Mouse (Mus musculus) spleen, adult 18-20 months (tissue): Measurements from ENCODE around the gene Pop5.

Experiments
- DNase-seq, 2 experiments: peaks; one replicate each; pipeline ENCODE4 v3.0.0; 2022; ENCODE audit warnings: mixed read lengths in 2 of 2

Pop5 gene

DNA sequence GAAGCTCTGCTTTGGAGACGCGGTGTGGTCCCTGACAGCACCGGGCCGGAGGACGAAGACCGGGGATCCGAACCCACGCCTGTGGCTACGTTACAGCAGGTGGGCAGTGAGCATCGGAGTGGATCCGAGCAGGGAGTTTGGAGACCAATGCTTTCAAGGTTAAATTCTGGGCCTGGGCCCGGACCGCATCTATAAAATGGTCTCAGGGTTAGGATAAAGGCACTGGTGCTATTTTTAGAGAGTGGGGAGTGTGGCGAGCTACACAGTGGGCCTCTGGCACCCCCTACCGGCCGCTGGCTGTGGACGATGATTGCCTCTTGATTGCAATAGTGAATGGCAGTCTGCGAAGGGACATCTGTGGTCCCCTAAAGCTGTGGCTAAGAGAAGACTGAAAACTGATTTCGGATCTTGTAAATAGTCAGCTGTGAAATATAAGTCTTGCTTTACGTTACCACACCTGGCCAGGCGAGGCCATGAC, at the start of gene Pop5:
Gene Pop5 (plus strand): TSS at position 51 of the 478 bp plus-strand sequence.
- peak; percentile 69 to 91 for DNase-seq

DNA sequence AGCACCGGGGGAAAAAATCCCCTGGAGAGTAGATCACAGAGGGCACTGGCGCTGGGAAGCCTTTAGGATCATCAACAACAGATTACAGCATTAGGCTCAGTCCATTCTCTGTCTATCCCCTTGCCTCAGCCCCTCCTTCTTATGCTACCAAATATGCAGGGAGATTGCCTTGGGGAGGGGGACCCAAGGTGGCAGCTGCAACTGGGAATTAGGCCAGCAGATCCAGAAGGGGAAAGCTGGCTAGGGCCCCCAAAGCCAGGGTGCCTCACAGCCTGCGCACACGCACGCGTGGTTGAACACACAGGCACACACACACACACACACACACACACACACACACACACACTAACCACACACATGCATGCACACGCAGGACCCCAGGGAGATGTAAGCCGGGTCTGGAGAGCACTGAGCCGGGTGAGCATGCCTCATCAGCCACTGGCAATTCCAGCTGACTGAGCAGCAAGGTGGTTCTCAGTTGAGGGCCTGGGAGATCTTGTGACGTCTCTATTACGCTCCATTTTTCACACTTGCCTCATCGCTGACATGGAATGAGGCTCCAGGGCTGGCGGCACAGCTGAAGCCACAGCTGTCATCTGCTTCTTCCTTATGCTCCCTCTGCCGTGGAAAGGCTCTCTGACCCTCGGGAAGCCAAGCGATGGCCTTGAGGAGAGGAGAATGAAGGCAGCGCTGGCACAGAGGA, 49.1 kb upstream of the Pop5 start:
- no peak for DNase-seq

DNA sequence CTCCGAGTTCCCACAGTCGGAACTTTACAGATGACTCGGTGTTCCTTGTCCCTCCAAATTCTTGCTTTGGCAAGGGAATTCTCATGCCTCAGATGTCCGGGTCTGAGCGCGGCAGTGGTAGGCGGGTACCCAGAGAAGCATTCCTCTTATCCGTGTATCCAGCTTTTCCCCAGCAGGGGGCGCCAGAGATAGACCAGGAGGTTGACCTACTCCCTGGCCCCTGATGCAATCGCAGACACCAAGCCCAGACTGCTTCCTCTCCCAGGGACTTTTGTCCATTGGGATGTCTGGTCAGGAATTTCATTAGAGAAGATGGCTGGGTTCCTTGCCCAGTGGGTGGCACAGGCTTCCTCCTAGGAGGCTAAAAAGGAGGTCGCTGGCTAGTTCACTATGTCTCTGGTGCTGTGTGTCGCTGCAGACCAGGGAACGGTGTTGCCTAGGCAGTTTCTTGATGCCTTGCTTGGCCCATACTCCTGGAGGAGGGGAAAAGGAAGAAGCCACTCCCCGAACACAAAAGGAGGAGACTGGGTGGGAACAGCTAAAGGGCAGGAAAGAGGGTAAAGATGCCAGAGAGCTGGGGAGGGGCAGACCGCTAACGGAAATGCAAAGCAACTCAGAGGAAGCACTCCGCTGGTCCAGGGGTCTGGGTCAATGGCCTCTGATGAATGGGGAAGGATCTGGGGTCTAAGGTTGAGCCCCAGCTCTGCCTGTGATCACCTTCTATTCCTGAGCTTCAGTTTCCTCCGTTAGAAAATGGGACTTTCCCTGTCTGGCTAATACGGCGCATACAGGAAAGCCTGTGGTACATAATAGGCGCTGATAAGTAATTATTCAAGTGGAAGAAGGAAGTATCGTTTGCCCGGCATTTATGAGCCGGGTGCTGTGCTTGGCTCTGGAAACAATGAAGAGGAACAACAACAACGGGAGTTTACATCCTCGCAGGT, 48.2 kb upstream of the Pop5 start:
- DNase-seq, result peak; percentile 73 to 91

DNA sequence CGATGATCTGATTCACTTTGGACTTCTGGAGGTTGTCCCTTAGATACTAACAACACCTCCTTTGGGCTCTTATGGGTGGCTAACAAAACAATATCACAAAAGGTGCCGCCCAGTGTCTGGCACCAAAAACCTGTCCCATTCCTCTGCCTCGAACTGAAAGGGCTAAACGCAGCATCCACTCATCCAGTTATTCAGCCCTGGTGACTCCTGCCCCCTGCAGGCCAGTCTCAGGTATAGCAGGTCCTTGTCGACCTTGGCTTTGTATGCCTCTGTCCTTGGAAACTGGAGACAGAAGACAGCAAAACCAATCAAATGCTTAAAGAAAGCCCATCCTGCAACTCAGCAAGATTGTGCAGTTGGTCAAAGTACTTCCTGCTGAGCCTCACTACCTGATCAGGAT, 46.8 kb upstream of the Pop5 start:
- peak; percentile 25 to 53 for DNase-seq

DNA sequence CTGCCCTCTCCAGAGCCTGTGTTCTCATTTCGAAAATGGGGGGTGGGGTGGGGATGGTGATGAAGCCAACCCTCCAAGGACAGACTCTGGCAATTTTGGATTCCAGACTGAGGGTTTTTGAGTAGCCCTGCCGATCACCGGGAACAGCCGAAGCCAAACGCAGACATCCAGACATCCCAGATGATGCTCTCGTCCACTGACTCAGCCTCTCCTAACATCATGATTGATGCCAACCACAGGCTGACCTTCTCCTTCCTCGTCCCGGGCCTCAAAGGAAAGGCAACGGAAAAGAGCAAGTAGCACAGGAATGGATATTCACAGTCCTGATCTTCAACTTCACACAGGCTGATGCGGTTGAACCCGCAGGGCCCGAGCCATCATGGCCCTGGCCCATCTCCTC, 45.6 kb upstream of the Pop5 start:
- DNase-seq, result no peak

DNA sequence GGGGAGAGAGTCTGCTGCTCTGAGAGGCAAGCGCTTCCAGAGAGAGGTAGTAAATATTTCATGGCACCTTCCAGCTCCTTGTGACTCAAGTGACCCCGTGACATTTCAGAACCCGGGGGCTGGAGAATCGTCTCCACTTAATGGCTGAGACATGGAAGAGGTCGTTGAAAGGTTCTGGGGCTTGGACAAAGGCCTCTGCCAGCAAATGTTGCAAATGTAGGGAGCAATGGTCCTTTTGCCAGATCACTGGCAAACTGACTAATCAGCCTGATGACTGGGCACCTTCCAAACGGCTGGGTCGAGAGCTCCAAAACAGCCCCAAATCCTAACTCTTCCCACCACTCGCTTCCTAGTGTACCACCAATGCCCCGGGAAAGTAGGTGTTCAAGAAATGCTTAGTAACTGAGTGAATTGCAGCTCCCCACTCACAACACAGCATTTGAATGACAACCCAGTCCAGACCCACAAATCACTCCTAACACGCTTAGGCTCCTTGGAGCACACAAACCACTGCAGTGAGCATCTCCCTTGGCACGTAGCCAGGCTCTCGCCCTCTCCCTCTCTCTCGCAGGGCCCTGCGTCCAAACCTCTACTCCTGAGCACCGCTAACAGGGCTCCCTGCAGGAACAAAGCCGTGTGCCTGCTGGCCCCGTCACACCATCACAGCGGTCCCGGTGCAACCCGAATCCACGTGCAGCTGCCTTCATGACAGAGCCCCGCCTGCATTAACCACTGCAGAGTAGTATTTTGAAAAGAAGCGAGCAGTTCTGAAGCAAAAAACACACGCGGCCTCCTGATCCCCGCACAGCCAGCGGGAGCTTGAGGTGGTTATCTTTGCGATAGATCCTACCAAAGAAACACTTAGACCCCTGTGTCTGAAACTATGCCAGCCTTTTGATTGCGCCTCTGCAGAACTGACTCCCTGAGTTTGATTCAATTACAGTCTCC, 43.5 kb upstream of the Pop5 start:
- no peak for DNase-seq

DNA sequence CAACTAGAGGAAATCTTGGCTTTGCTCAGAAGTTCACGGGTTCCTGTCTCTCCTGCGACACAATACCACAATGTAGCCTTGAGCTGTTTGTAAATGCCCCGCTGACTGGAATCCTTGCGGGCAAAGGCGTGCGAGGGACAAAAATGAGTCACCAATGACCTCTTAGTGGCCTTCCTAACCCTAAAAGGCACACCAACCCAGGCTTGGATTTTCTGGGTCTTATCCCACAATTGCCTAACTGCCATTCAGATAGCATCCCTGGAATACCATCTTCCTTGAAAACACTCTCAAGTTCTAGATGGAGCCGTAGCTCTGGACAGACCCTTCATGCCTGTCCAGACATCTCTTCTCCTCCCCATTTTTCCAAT, 42.8 kb upstream of the Pop5 start:
- no peak for DNase-seq

DNA sequence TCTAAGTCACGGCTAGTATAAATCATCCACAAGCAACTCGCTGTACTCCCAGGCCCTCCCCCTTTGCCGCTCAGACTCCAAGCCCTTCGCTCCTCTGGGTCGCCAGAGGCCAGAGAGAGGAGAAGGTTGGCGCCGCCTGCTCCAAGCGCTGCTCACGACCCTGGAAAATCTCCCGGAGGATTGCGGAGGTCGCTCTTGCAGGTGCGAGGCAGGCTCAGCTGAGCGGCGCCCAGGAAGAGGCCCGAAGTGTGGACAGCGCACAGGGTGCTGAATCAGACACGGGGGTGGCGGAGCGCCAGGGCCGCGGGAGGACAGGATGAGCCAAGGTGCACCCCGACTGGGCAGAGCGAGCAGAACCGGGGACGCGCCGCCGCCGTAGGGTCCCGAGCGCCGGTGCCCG, 42.4 kb upstream of the Pop5 start:
- peak; percentile 32 to 54 for DNase-seq

DNA sequence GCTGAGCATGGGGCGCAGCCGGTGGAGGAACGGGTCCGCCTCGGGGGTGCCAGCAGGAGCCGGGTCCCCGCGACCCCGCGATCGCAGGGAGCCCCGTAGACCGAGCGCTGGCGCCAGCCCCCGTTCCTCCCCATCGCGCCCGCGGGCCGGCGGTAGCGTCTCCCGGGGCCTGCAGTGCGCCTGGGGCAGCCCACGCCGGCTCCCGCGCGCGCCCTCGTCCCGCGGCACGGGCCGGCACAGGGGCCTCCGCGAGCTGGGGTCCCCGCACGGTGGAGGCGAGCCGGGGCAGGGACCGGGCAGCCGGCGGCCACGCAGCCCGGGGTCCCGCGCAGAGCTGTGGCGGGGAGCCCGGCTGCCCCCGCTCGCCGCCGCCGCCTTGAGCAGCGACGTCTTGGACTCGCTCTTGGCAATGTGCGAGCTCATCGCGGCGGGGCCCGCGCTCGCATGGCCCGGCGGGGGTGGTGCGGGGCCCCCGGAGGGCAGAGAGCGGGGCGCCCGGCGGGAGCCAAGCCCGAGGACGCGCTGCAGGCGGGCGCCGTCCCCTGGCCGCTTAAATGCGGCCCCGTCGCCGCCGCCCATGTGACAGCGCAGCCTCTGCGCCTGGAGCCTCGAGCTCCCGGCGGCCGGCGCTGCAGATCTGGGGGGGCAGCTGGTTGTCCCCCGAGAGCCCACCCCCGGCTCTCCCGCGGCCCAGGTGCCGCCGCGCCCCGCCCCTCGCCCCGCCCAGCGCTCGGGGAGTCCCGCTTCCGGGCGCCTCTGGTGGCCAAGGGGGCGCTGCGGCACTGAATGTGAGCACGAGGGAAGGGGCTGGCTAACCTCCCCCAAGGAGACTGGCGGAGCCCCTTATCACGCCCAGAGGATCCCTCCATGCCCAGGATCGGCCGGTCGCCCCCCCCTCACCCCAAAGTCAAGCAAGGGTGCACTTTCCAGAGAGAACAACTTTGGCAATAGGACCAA, 41.7 kb upstream of the Pop5 start, which contains the start of gene Cabp1:
Gene Cabp1 (minus strand): TSS at position 713 of the 957 bp plus-strand sequence.
- peak; percentile 28 to 70 for DNase-seq

DNA sequence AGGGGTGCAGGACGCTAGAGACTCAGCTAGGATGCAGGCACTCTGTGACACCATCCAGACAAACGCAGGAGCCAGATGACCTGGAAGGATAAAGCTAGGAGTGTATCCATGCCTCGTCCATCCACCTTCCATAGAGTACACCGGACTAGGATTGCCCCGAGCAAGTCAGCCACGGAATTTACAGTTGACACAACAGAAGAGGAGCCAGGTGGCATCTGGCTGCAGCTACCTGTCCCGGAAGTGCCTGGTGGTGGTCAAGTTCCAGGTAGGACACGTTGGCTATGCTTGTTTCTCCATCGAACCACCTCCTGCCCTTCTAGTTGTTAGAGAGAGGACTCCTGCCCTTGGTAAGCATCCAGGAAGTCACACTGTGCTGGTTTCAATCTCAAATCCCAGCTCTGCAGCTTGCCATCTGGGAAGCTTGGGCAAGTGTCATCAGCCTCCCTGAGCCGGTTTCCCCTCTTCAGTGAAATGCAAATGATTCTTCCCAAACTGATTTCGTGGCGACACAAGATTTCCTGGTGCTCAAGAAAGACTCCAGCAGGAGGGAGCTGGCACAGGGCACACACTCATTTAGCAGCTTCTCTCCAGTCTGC, 40.9 kb upstream of the Pop5 start:
- no peak for DNase-seq

DNA sequence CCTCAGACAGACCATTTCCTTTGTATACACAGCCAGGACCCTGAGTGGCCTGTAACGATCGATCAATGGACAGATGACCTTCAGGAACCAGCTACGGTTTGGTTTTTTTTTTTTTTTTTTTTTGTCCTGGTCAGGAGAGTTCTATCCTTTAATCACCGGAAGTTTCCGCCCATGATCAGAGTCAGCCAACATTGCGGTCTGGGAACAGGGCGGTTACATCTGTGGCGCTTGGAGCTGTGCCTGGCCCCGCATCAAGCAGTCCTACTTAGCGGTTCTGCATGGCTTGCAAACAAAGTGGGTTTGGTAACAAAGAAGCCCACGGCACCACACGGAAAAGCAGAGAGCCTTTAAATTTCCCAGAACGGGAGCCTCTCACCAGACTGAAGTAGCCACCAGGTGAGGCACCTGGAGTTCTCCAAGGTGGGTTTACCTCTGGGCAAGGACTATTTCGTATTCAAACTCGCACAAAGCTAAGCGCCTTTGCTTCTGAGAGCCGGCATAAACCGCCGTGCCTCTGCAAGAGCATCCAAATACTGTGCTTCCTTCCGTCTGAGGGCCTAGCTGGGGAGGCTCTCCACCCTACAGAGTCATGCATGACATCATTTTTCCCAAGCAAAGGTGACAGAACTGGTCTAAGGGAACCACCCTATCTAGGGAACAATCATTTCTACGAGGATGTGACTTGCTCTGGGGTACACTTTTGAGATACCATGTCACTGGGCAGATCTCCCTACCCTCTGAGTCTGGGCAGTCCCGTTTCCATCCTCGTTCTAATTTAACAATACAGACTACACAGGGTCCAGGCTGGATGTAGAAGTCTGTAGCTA, 31.7 kb upstream of the Pop5 start:
- no peak for DNase-seq

DNA sequence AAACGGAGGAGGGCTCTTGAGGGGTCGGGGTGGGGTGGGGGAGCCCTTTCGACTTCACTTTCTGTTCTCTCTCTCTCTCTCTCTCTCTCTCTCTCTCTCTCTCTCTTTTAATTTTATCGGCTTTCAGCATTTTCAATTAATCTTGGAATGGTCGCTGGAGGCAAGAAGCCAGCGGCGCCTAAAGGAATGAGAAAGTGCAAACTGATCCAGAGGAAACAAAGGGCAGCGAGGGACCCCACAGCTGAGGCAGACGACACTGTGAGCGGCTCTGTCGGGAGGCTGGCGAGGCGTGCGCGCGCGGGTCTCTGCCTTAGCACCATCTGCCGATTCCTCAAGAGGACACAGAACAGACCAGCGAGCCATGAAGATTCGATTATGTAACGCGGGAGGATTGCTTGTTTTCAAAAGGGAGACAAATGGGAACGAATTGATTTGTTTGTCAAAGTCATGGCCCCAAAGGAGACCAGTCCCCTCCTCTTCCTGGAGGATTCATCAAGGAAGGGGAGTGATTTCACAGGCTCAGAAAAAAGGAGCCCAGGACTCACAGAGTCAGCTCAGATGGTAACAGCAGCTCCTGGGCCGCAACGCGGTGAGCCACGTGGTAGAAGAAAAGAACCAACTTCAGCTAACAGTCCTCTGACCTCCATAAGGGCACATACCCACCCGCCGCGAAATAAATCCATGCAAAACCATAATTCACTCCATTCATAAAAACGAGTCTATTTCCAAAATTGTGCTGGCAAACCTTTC, 30.9 kb upstream of the Pop5 start:
- peak in 1 of 2 experiments; percentile 32 for DNase-seq

DNA sequence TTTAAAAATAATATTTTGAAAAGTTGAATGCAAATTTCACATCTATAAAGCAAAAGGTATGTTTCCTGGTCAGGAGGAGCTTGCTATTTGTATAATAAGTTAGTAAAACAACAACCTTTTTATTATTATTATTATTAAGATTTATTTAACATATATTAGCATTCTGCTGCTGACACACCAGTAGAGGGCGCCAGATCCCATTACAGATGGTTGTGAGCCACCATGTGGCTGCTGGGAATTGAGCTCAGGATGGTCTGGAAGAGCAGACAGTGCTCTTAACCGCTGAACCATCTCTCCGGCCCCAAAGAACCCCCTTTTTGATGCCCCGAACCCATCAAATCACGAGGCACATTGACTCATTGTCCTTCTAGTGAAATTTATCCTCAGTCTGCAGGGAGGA, 28.4 kb upstream of the Pop5 start:
- no peak for DNase-seq

DNA sequence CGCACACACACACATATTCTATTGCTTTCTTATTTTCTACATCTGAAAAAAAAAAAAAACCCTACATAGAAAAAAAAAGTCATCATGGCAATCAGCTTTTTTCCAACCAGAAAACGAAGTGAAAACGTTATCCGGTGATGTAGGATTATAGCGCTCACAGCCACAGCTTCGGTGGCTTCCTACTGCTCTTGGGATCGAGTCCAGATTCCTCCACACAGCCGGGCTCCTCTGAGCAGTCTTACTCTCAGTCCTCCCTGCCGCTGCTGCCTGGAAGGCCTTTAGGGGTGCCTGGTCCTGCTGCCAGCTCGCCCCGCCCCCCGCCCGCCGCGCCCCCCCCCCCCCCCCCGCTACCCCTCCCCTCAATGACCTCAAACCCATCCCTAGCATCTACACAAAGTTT, 27.7 kb upstream of the Pop5 start:
- DNase-seq, result no peak

DNA sequence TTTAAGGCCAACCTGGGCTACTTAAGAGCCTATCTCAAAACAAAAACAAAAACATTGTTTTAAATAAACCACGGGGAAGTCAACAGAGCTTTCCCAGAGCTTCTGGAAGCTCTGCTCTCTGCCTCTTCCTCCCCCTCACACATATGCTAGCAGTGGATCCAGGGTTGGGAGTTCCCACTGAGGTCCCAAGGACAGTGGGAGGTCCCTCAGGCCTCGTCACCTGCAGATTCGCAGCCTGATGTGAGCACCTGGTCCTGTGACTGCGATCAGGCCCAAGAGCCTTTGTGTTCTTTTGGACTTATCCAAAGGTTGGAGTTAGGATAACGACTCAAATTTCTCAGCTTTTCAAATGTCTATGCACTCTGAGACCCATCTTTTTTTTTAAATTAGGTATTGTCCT, 27.0 kb upstream of the Pop5 start:
- no peak for DNase-seq

DNA sequence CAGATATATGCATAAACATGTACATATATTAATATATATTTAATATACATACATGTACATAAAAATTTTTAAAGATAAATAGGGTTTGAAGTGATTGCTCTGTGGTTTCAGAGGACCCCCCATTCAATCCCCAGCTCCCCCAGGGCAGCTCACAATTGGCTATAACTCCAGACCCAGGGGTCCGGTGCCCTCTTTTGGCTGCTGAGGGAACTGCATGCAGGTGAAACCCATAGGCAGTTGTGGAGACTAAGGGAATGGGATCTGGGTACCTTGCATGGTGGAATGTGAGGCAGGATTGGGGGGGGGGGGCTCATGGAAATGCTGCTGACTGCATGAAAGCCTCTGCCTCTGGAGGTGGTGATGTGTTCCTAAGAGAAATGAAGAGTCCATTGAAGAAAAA, 25.3 kb upstream of the Pop5 start:
- peak in 1 of 2 experiments; percentile 53 for DNase-seq

DNA sequence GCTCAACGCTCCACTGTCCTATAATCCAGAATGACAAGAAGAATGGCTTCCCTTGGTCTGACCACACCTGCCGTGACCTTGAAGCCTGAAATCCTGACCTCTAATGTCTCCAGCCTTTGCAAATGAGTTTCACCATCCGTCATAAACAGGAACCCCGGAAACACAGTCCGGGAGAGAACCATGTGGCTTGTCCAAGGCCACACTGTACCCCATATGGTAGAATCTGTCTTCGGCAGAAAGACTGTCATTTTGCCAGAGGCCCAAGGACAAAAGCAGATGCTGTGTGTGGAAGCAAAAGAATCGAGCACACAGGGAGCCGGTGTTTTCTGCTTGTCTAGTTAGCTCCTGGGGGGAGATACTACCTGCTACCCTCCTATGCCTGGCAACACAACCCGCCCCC, 23.2 kb upstream of the Pop5 start:
- no peak for DNase-seq

DNA sequence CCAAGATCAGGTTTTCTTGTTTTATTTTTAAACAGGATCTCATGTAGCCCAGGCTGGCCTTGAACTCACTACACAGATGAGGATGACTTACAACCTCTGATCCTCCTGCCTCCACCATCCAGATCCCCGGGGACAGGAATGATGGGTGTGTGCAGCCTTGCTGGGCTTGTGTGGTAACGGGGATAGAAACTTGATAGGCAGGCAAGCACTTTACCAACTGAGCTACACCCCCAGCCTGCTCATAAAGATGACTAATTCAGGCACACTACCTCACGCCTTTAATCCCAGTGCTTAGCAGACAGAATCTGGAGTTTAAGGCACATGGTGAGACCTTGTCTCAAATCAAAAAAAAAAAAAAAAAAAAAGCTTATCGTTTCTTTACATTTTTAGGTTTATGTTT, 22.8 kb upstream of the Pop5 start:
- DNase-seq, result no peak

DNA sequence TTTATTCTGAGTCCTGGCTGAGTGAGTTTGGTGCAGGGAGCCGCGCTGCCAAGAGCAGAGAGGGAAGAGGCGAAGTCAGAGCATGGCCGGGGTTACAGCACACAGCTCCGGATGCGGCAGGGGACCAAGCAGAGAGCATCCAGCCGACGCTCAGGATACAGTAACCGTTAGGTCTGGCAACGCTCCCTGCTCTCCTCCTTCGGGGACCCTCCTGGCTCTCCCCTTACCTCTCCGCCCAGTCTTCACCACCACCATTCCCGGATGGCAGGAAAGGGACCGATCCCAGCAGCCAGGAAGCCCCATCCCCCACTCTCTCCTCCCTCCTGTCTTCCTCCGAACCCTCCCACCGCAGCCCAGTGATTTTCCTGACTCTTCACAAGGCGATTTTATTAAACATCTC, 20.8 kb upstream of the Pop5 start:
- no peak for DNase-seq
